Mouse (Mus musculus) left cerebral cortex, adult 11 months (tissue): ENCODE data around the gene Tnfsfm13.
"Not testable (repeated sequence)": the region's sequence is repeated elsewhere in the genome, so short reads cannot be mapped to it uniquely, and the experiment has no call there.

Source experiments
- DNase-seq: peaks from one replicate; pipeline ENCODE4 v3.0.0; 2022; ENCODE audit warnings: low spot score

Tnfsfm13 gene

GRCm38 (mm10) chr11:69704613-69705010 is 8.7 kb upstream of the Tnfsfm13 start:
- DNase-seq = no peak

- DNase-seq = no peak
Observed at GRCm38 (mm10) chr11:69703814-69704612, 8.1 kb upstream of the Tnfsfm13 start.

- not testable (repeated sequence) for DNase-seq
Observed at GRCm38 (mm10) chr11:69703381-69703780, 7.5 kb upstream of the Tnfsfm13 start.

- DNase-seq = not testable (repeated sequence)
Observed at GRCm38 (mm10) chr11:69702886-69703285, 7.0 kb upstream of the Tnfsfm13 start.

GRCm38 (mm10) chr11:69699595-69699994 is 3.7 kb upstream of the Tnfsfm13 start:
- no peak for DNase-seq

- no peak for DNase-seq
Observed at GRCm38 (mm10) chr11:69698574-69698973, 2.7 kb upstream of the Tnfsfm13 start.

DNA sequence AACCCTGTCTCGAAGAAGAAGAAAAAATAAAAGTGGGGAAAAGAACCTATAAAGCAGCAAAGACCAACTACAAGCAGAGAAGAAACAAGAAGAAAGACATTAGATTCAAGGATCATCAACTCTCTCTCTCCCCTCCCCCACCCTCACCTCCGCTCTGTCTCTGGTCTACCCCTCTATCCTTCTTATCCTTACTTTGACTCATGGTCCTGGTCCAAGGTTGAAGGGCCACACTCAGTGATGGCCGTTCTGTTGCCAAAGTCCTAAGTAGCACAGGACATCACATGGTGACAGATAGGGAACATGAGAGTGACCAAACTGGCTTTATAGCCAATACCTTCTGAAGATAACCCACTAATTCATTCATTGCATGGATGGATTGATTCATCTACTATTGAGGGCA is 1.5 kb upstream of the Tnfsfm13 start:
- no peak for DNase-seq

DNA sequence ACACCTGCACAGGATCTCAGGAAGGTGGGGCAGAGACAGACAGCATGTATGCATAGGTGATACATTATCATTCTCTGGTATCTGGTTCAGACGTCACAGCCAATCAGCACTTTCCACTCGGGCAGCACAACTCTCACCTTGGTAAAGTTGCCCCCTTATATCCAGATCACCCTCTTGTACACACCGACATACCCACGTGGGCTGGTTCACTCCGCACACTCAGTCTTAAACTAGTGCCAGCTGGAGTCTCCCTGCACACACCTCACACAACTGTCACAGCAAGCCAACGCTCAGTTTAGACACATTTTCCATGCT is 895 bp downstream of the Tnfsfm13 start:
- DNase-seq = no peak

GRCm38 (mm10) chr11:69693421-69693965 is 2.4 kb downstream of the Tnfsfm13 start:
- no peak for DNase-seq

GRCm38 (mm10) chr11:69692863-69693262 is 3.0 kb downstream of the Tnfsfm13 start:
- DNase-seq = no peak

GRCm38 (mm10) chr11:69692196-69692811 is 3.6 kb downstream of the Tnfsfm13 start:
- DNase-seq = no peak

GRCm38 (mm10) chr11:69689891-69690290 is 6.0 kb downstream of the Tnfsfm13 start:
- DNase-seq = no peak

- DNase-seq = no peak
Observed at GRCm38 (mm10) chr11:69687061-69687460, 8.8 kb downstream of the Tnfsfm13 start.

- no peak for DNase-seq
Observed at GRCm38 (mm10) chr11:69686377-69686776, 9.5 kb downstream of the Tnfsfm13 start.

DNA sequence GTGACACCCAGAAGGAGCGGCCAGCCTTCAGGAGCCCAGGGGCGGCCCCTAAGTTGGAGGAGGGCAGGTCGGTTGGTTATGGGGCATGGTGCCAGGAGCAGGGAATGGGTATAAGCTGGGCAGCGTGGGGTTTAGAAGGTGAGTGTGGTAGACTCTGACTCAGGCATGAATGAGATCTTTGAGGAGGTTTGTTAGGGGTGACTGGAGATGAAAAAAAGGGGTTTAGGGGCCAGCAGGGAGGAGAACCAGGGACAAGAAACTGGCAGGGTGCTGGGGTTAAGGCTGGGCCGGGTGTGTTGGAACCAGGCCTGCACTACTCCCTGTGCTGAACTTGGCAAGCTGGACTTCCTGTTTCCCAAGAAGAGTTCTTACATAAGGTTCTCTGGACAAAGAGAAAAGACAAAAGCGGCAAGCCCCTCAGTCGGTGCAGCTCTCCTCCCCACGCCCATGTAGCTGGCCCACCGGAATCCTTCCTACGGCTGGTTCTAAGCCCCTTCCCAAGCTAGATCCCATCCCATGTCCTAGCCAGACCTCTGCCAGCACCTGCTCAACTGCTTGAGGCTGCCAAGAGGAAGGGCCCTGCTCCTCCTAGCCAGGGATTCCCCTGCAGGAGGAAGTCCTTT is 10.3 kb downstream of the Tnfsfm13 start, which contains the start of gene Tnfsf13:
Gene Tnfsf13 (minus strand): TSS at position 259 of the 623 bp plus-strand sequence.
- no peak for DNase-seq

GRCm38 (mm10) chr11:69684936-69685335 is 11.0 kb downstream of the Tnfsfm13 start:
- DNase-seq = no peak

- no peak for DNase-seq
Observed at GRCm38 (mm10) chr11:69684128-69684745, 11.7 kb downstream of the Tnfsfm13 start.

DNA sequence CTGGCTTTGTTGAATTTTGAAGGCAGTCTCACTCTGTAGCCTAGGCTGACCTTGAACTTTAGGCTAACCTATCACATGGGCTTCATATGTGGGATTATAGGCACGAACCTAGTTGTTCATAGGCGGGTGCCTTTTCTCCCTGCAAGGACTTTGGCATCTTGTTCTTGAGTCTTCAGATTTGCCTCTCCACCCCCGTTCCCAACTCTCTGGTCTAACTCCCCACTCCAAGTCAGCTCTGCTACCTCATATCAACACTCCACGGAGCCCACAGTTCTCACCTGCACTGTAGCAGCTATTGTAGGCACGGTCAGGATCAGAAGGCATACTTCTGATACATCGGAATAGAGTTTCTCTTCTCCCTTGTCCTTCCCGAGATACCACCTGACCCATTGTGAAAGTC is 12.3 kb downstream of the Tnfsfm13 start:
- DNase-seq = no peak

- peak; percentile 78 for DNase-seq
Observed at GRCm38 (mm10) chr11:69682840-69683533, 12.9 kb downstream of the Tnfsfm13 start.

DNA sequence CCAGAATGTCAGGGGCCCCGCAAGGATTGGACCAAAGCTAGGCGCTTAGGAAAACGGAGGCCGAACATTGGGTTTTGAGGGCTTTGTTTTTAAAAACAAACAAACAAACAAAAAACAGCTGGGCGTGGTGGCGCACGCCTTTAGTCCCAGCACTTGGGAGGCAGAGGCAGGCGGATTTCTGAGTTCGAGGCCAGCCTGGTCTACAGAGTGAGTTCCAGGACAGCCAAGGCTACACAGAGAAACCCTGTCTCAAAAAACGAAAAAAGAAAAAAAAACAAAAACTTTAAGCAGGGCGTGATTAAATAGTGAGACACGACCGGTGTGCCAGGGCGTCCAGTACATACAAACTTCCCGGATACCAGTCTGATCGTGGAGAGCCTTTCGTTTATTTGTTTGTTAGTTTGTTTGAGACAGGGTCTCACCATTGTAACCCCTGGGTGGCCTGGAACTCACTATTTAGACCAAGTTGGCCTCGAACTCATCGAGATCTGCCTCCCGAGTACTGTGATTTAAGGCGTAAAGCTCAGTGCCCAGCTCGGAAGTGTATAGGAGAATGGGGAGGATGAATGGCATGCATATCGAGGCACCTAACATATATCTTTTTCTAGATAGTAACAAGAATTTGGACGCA is 13.6 kb downstream of the Tnfsfm13 start:
- no peak for DNase-seq
